ENCODE assay signal across 9 mouse cellular contexts in genomic region chr12:117352938-117353337, GRCm38 (mm10).
DNase-seq lines count a peak whose midpoint lies in the region; ATAC-seq and TF ChIP-seq lines count a peak whose summit lies in the region.
"Had no signal": no experiment of that assay in that cellular context is flagged by ENCODE, and none has a peak within 500 bp of the region (broad histone marks: within the 10 kb centered on the region; RNA-seq: fewer than 3 reads in every experiment).

No protein-coding gene starts in this region.

- no peaks in the 10 kb centered on the region for H3K79me2 ChIP-seq in liver, adult 2 months (ENCODE audit: control insufficient read depth, insufficient read depth, low read length)

- peak; percentile 25; the same call in 1 of the 2 replicates for TF ChIP-seq CTCF in liver, adult 2 months (IDR thresholded peaks at IDR 0.05; ENCODE audit: low read depth, low read length)
- peak; percentile 72 for TF ChIP-seq CTCF in cortical plate, adult 2 months (IDR thresholded peaks at IDR 0.05; ENCODE audit: extremely low read depth, insufficient read depth, low read length)

- no peak overlapping the region for H3K4me3 ChIP-seq in liver, adult 2 months (ENCODE audit: insufficient read depth, low read depth, low read length)
- H3K4me3 ChIP-seq in liver, embryonic 12.5 days: no peak overlapping the region
- H3K4me3 ChIP-seq in cortical plate, adult 2 months (ENCODE audit: insufficient read depth, low read length): no peak overlapping the region
- H3K4me3 ChIP-seq: embryonic facial prominence, embryonic 12.5 days had no signal

- H3K9ac ChIP-seq in liver, adult 2 months (ENCODE audit: low read depth, low read length): no peak overlapping the region
- H3K9ac ChIP-seq in liver, embryonic 12.5 days: no peak overlapping the region
- H3K9ac ChIP-seq: embryonic facial prominence, embryonic 12.5 days had no signal

- no peaks in the 10 kb centered on the region for H3K36me3 ChIP-seq in liver, adult 2 months (ENCODE audit: control insufficient read depth, insufficient read depth, low read length)
- H3K36me3 ChIP-seq in liver, embryonic 12.5 days: no peaks in the 10 kb centered on the region
- H3K36me3 ChIP-seq: embryonic facial prominence, embryonic 12.5 days had no signal

- H3K9me3 ChIP-seq in liver, embryonic 12.5 days (replicated peaks): no peaks in the 10 kb centered on the region
- H3K9me3 ChIP-seq: embryonic facial prominence, embryonic 12.5 days had no signal

- peak; percentile 31 to 71 for DNase-seq in adrenal gland, adult (ENCODE audit: inconsistent age in 2 of 2, low spot score in 1 of 2)
- DNase-seq in adrenal gland, adult 8-10 months: no peak
- peak; percentile 8 for DNase-seq in liver, adult 2 months (ENCODE audit: extremely low read depth, low read depth, low spot score)
- peak; percentile 60 for DNase-seq in mesoderm, embryonic 11.5 days (ENCODE audit: low read depth, low spot score)
- no peak for DNase-seq in c-Kit-positive CD71-positive TER-119-positive erythroid progenitor cells, embryonic 14.5 days (ENCODE audit: low spot score)

- no peaks in the 10 kb centered on the region for H3K4me1 ChIP-seq in liver, adult 2 months (ENCODE audit: control insufficient read depth, insufficient read depth, low read length)
- H3K4me1 ChIP-seq in liver, embryonic 12.5 days: no peaks in the 10 kb centered on the region
- H3K4me1 ChIP-seq in cortical plate, adult 2 months (ENCODE audit: control insufficient read depth, insufficient read depth, low read length): no peaks in the 10 kb centered on the region
- H3K4me1 ChIP-seq: embryonic facial prominence, embryonic 12.5 days had no signal

- H3K27ac ChIP-seq in liver, adult 2 months (replicated peaks; ENCODE audit: insufficient read depth, low read depth, low read length): no peak overlapping the region
- H3K27ac ChIP-seq in liver, embryonic 12.5 days: no peak overlapping the region
- H3K27ac ChIP-seq in cortical plate, adult 2 months (ENCODE audit: insufficient read depth, low read length): no peak overlapping the region
- H3K27ac ChIP-seq: embryonic facial prominence, embryonic 12.5 days had no signal

- H3K27me3 ChIP-seq in liver, adult 2 months (ENCODE audit: control insufficient read depth, insufficient read depth, low read length): no peaks in the 10 kb centered on the region
- H3K27me3 ChIP-seq in liver, embryonic 12.5 days (replicated peaks): no peaks in the 10 kb centered on the region
- H3K27me3 ChIP-seq: embryonic facial prominence, embryonic 12.5 days had no signal

- H3K4me2 ChIP-seq in liver, embryonic 12.5 days: no peak overlapping the region
- H3K4me2 ChIP-seq: embryonic facial prominence, embryonic 12.5 days had no signal

- no peak for TF ChIP-seq POLR2A in liver, adult 2 months (IDR thresholded peaks at IDR 0.05; ENCODE audit: extremely low read depth, insufficient read depth, low read length)
- no peak for TF ChIP-seq POLR2A in cortical plate, adult 2 months (IDR thresholded peaks at IDR 0.05; ENCODE audit: extremely low read depth, insufficient read depth, low read length)

- no peak for ATAC-seq in liver, embryonic 12.5 days
- ATAC-seq in erythroid progenitor cell, adult 5-6 weeks (replicated peaks; ENCODE audit: low FRiP score, poor library complexity, severe bottlenecking): no peak

Comparison
In these comparisons a context has a peak if more than half of its experiments do, and no peak if none do; other contexts are left out.
1. DNase-seq: peak in adrenal gland, adult (2 of 2), liver, adult 2 months (single experiment) and mesoderm, embryonic 11.5 days (single experiment); none in adrenal gland, adult 8-10 months (single experiment) and c-Kit-positive CD71-positive TER-119-positive erythroid progenitor cells, embryonic 14.5 days (single experiment).